Mouse (Mus musculus) spleen, adult 2 months (tissue): ENCODE results near the gene Hoxc10.

Experiments
- CTCF ChIP-seq: fragments of 200-500 bp; IDR thresholded peaks from 2 replicates; pipeline ENCODE4 v1.5.1; 2011; ENCODE audit warnings: mild to moderate bottlenecking, inconsistent platforms; ENCODE audit not compliant: insufficient read depth, insufficient read length, insufficient replicate concordance; ENCODE audit errors: extremely low read depth
- POLR2A ChIP-seq: fragments of 200-500 bp; IDR thresholded peaks from 2 replicates; pipeline ENCODE4 v1.6.1; 2011; ENCODE audit warnings: low read depth, low read length, inconsistent platforms

GRCm38 (mm10) chr15:102972753-102973152 is 6.2 kb downstream of the Hoxc10 start:
- TF ChIP-seq CTCF (no peak), POLR2A (no peak)
